Mouse (Mus musculus) limb, embryonic 11.5 days (tissue): ENCODE results near the gene Lama2. TPM values are rescaled to one million over a fixed set of nuclear protein-coding genes. Genes with fewer than 3 reads are reported as not detected.

ENCODE experiments used
- ATAC-seq: fragments of 200-750 bp; cut with Nextera tagmentation; 2 replicates; pipeline ENCODE4 v1.8.0; 2017; ENCODE audit warnings: low read depth; ENCODE audit not compliant: insufficient number of reproducible peaks, low FRiP score, low TSS enrichment
- DNase-seq: peaks from one replicate; pipeline ENCODE4 v3.0.0-alpha.2; 2015; ENCODE audit warnings: low spot score
- H3K27ac ChIP-seq: fragments of 300-500 bp; sonication (generic); replicated peaks from 2 replicates; pipeline ENCODE4 v1.5.1; 2014; ENCODE audit warnings: low read depth, mild to moderate bottlenecking, low read length
- H3K27me3 ChIP-seq: fragments of 300-500 bp; sonication (generic); 2 replicates; pipeline ENCODE4 v1.6.1; 2014; ENCODE audit warnings: mild to moderate bottlenecking, low read length, mixed read lengths; ENCODE audit not compliant: control insufficient read depth, insufficient read depth
- H3K36me3 ChIP-seq: fragments of 300-500 bp; sonication (generic); 2 replicates; pipeline ENCODE4 v1.6.1; 2014; ENCODE audit warnings: mild to moderate bottlenecking, low read length, moderate library complexity, mixed read lengths; ENCODE audit not compliant: control insufficient read depth, insufficient read depth
- H3K4me1 ChIP-seq: fragments of 300-500 bp; sonication (generic); 2 replicates; pipeline ENCODE4 v1.6.1; 2014; ENCODE audit warnings: low read length, mixed read lengths; ENCODE audit not compliant: control insufficient read depth, insufficient read depth
- H3K4me2 ChIP-seq: fragments of 300-500 bp; sonication (generic); 2 replicates; pipeline ENCODE4 v1.6.1; 2014; ENCODE audit warnings: low read depth, mild to moderate bottlenecking, moderate library complexity; ENCODE audit not compliant: severe bottlenecking
- H3K4me3 ChIP-seq: fragments of 300-500 bp; sonication (generic); 2 replicates; pipeline ENCODE4 v1.5.1; 2014; ENCODE audit warnings: low read depth, low read length
- H3K9ac ChIP-seq: fragments of 300-500 bp; sonication (generic); 2 replicates; pipeline ENCODE4 v1.6.1; 2014; ENCODE audit warnings: mild to moderate bottlenecking, low read length
- H3K9me3 ChIP-seq: fragments of 300-500 bp; sonication (generic); 2 replicates; pipeline ENCODE4 v1.6.1; 2016; ENCODE audit warnings: low read length; ENCODE audit not compliant: control insufficient read depth
- WGBS: fragments of 180-500 bp; shearing (Covaris S2); extraction: QIAGEN DNeasy Blood & Tissue Kit; methylation state at CpG from one replicate; pipeline ENCODE4 v1.1.7; 2014; 5-methylcytosine and 5-hydroxymethylcytosine counted together
- polyA plus RNA-seq: library from polyadenylated mRNA; unstranded; fragments of >200 nt; fragmentation: Nextera tagmentation; extraction: Ambion mirVana; gene quantifications from 2 replicates; pipeline ENCODE4 v1.2.1, GENCODE M21; 2014

Lama2 gene
- polyA plus RNA-seq, 1 experiment from 2014 or later = 12.2 TPM

DNA sequence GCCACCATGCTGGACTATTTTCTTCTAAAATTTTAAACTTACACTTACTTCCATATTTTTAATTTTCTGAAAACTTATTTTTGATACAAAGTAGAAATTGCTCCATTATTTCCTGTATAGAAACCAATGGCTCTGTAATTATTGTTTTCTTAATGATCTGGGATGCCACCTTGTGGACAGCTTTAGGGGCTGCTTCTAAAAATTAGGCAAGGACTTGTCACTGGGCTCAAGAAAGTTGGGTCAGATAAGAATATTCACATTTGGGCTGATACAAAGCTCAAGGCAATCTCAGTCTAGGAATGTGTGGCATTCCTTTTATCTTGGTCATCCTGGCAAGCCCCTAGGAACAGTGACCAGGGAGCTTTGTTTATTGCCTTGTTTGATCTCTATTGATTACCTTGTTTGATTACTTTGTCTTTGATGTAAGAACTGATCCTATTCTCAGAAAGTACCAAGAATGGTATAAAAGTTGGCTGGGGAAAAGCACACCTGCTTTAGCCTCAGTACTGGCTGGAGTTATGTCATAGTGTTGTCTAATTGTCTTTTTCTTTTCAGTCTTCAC is 606.7 kb downstream of the Lama2 start:
- Histone ChIP-seq H3K27ac (no peak overlapping the region), H3K4me2 (no peak overlapping the region), H3K36me3 (no peaks in the 10 kb centered on the region), H3K4me3 (no peak overlapping the region), H3K4me1 (no peaks in the 10 kb centered on the region), H3K27me3 (no peaks in the 10 kb centered on the region), H3K9me3 (no peaks in the 10 kb centered on the region), H3K9ac (no peak overlapping the region)
- DNase-seq = no peak
- no peak for ATAC-seq

DNA sequence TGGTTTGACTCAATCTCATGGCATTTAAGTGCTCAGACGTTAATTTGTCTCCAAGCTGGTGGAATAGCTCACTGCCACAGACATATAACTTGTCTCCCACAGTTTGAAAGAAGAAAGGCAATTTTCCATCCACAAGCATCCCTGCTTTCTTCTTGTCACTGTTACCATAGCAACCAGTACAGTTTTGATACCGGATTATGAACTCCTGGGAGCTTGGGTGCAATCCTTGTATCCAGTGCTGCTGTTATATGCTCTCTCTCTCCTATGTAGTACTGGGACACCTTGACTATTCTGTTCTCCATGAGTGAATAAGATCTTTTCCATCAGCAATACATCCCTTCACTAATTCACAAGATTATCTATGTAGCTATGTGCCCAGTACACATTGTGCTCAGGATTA is 612.2 kb downstream of the Lama2 start:
- Histone ChIP-seq H3K27ac (no peak overlapping the region), H3K9me3 (no peaks in the 10 kb centered on the region), H3K27me3 (no peaks in the 10 kb centered on the region), H3K4me3 (no peak overlapping the region), H3K9ac (no peak overlapping the region), H3K36me3 (no peaks in the 10 kb centered on the region), H3K4me1 (peaks cover 3% of the 10 kb centered on the region; the same call in 1 of the 2 replicates), H3K4me2 (no peak overlapping the region)
- DNase-seq (no peak), ATAC-seq (no peak)
- WGBS = 86% methylated on average over 2 of the region's 2 CpGs

DNA sequence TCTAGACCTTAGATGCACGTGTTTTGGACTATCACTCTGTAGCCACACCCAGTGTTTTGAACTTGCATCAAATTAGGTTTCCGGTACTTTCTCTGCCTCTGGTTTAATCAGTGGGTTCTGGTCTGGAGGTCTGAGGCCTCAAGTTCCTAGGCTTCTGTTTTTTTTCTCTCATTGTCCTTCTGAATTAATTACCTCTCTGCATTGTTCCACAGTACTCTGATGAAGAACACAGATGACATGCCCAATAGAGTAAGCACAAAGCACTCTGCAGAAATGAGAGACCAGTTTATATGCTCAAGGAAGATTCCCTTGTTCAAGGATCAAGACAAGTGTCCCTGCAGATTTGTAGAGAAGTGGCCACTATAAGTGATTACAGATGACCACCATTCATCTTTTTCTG is 613.8 kb downstream of the Lama2 start:
- ATAC-seq = no peak
- no peak for DNase-seq
- 70% methylated on average over 2 of the region's 2 CpGs for WGBS

DNA sequence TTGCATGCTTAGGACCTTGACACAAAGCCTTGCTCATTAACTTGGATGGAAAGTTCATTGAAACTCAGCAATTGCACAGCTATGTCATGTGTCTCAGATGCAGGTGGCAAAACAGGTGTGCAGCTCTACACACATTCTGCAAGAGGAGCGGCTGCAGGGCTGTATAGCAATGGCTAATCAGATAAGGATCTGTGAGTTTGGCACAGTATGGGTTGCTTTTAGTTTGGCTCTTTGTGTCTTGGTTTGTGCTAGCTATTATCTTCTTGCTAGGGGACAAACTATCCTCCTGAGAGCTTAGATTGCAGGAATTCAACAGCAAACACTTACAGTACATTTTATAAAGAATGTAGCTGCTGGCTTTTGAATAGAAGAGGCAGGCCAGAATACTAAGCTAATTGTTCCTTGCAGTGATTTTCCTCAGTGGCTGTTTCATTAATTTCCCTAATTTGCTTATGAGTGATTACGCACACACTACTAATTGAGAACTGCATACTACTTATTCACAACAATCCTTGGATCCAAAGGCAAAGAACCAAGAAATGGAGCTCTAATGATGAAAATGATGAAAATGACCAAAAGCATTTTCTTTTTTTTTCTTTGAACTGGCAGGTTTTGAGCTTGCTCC is 617.9 kb downstream of the Lama2 start:
- Histone ChIP-seq H3K27ac (no peak overlapping the region), H3K27me3 (no peaks in the 10 kb centered on the region), H3K4me2 (no peak overlapping the region), H3K9me3 (no peaks in the 10 kb centered on the region), H3K4me1 (peaks cover 3% of the 10 kb centered on the region; the same call in 1 of the 2 replicates), H3K36me3 (no peaks in the 10 kb centered on the region), H3K4me3 (no peak overlapping the region), H3K9ac (no peak overlapping the region)
- DNase-seq = no peak
- 83% methylated on average over 2 of the region's 2 CpGs for WGBS
- ATAC-seq = no peak

More for the DNA sequence above, 613.8 kb downstream of the Lama2 start:
- Histone ChIP-seq H3K27ac (no peak overlapping the region), H3K4me3 (no peak overlapping the region), H3K4me2 (no peak overlapping the region), H3K27me3 (no peaks in the 10 kb centered on the region), H3K36me3 (no peaks in the 10 kb centered on the region), H3K9ac (no peak overlapping the region), H3K9me3 (no peaks in the 10 kb centered on the region), H3K4me1 (peaks cover 3% of the 10 kb centered on the region; the same call in 1 of the 2 replicates)

DNA sequence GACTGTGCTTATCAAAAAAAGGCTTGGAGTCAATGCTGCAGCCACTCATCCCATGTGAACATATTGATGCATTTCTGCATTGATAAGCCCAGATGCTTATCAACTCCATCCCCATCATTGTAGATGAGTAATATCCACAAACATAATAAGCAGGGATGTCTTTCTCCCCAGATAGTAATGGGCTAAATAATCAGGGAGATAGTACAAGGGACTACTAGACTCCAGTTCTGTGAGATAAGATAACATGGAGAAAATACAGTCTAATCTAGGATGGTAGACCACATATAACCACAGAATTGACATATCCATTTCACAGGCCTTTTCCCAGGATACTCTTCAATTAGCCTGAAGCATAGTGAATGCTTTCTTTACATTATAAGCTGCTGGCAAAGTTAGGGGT is 622.9 kb downstream of the Lama2 start:
- Histone ChIP-seq H3K36me3 (no peaks in the 10 kb centered on the region), H3K4me1 (no peaks in the 10 kb centered on the region; the same call in 1 of the 2 replicates), H3K27ac (no peak overlapping the region), H3K4me3 (no peak overlapping the region), H3K4me2 (no peak overlapping the region), H3K9me3 (no peaks in the 10 kb centered on the region), H3K9ac (no peak overlapping the region), H3K27me3 (no peaks in the 10 kb centered on the region)
- DNase-seq (no peak), ATAC-seq (no peak)

DNA sequence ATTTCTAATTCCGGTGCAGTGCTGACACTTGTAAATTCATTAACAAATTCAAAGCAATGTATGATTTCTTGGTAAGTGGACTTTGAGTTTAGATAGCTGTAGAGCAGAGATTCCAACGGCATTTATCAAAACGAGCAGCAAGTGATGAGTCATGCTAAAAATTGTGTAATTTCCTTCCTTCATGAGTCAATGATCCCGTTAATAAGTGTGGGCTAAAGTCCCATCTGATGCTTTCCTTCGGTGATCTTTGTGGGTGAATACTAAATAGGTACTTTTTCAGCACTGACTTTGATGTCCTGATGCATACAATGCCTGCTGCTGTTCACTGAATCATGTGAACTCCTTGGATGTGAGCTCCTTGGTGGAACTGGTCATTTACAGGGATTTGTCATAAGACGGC is 623.6 kb downstream of the Lama2 start:
- 81% methylated on average over 6 of the region's 6 CpGs for WGBS
- H3K9me3 ChIP-seq = no peaks in the 10 kb centered on the region
- no peak overlapping the region for H3K9ac ChIP-seq
- no peak overlapping the region for H3K27ac ChIP-seq
- H3K4me3 ChIP-seq = no peak overlapping the region
- no peak overlapping the region for H3K4me2 ChIP-seq
- no peaks in the 10 kb centered on the region for H3K36me3 ChIP-seq
- no peaks in the 10 kb centered on the region for H3K27me3 ChIP-seq
- no peak for DNase-seq
- H3K4me1 ChIP-seq = no peaks in the 10 kb centered on the region; the same call in 1 of the 2 replicates
- ATAC-seq = no peak

DNA sequence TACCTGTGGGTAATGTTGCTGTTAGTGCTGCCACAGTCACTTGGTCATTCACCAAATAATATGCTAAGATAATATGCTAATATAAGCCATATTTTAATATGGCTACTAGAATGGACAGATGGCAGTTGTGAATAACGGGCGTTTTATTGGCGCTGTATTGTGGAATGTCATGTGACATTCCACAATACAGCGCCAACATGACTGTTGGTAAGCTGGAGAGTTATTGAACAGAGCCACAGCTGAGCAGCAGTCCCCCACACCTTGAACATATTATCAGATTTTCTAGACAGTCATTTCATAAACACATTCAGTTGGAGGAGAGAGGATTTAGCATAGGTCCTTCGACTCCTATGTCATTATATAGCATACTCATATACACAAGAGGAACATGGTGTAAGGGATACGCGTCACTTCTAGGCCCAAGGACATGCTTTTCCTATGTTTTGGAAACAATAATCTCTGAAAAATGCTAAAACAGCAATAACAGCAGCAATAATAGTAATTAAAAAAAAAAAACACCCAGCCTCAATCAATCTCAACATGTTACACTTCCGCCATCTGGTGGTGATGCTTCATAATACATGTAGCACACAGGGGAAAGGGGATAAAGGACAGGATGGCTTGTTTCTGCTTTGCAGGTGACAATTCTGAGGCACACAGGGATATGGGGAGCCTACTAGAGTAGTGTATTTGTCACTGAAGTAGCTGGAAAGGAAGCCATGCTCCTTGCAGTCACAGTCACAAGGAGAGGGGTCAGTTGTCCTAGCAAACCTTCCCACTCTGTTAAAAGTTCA is 624.2 kb downstream of the Lama2 start:
- WGBS = 72% methylated on average over 8 of the region's 8 CpGs
- no peaks in the 10 kb centered on the region for H3K9me3 ChIP-seq
- ATAC-seq (no peak), DNase-seq (peak; percentile 77)
- H3K4me2 ChIP-seq = no peak overlapping the region
- H3K4me3 ChIP-seq = no peak overlapping the region
- H3K36me3 ChIP-seq = no peaks in the 10 kb centered on the region
- H3K27me3 ChIP-seq = no peaks in the 10 kb centered on the region
- no peaks in the 10 kb centered on the region; the same call in 1 of the 2 replicates for H3K4me1 ChIP-seq
- no peak overlapping the region for H3K27ac ChIP-seq
- H3K9ac ChIP-seq = no peak overlapping the region

DNA sequence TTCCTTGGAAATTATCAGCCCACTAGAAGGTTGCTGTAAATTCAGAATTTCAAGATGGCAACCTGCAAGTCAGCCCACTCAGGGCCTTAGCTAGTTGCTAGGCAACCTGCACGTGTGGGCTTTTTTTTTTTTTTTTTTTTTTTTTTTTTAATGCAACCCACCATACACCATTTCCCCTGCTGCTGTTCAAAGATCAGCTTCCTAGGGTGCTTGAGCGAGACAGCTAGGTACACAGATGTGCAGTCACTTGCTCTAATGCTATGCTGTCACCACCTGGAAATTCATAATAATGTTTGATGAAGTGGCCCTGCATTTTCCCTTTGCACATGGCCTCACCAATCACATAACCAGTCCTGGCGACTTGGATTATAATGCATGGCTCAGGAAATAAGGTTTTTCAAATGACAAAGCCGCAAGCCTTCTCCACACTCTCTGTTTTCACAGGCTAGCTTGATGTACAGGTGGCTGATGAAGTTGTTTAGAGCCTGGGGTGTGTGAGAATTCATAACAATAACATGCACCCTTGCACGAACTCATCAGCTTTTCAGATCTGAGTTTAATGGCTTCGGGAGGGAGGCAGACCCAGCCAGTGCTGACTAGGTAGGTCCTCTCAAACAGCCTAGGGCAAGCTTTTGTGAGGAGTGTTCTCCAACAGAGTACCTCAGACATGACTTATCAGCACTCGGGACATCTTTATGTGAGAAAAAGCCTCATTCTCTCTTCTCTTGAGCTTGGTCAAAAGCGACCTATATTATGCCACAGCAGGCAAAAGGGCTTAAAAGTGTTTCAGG is 625.4 kb downstream of the Lama2 start:
- no peaks in the 10 kb centered on the region; the same call in 1 of the 2 replicates for H3K4me1 ChIP-seq
- no peaks in the 10 kb centered on the region for H3K27me3 ChIP-seq
- WGBS = 45% methylated on average over 8 of the region's 8 CpGs
- ATAC-seq (peak; percentile 92), DNase-seq (peak; percentile 72)
- no peaks in the 10 kb centered on the region for H3K36me3 ChIP-seq
- no peaks in the 10 kb centered on the region for H3K9me3 ChIP-seq
- no peak overlapping the region for H3K4me3 ChIP-seq
- no peak overlapping the region for H3K4me2 ChIP-seq
- H3K9ac ChIP-seq = no peak overlapping the region
- H3K27ac ChIP-seq = no peak overlapping the region
